Mouse (Mus musculus) heart, postnatal 0 days (tissue): Measurements from ENCODE around the gene Camk2g. TPM values are rescaled to one million over a fixed set of nuclear protein-coding genes. Genes with fewer than 3 reads are reported as not detected.

Experiments
- ATAC-seq: fragments of 200-750 bp; cut with Nextera tagmentation; 2 replicates; pipeline ENCODE4 v1.8.0; 2017; ENCODE audit warnings: low read depth, moderate number of reproducible peaks, moderate library complexity; ENCODE audit not compliant: insufficient read depth
- DNase-seq: peaks from one replicate; pipeline ENCODE4 v3.0.0-alpha.2; 2016; ENCODE audit warnings: low spot score
- H3K27ac ChIP-seq: fragments of 300-500 bp; sonication (generic); 2 replicates; pipeline ENCODE4 v1.5.1; 2014; ENCODE audit warnings: low read depth, mild to moderate bottlenecking
- H3K27me3 ChIP-seq: fragments of 300-500 bp; sonication (generic); 2 replicates; pipeline ENCODE4 v1.6.1; 2014; ENCODE audit warnings: low read length, mixed read lengths; ENCODE audit not compliant: control insufficient read depth, insufficient read depth
- H3K36me3 ChIP-seq: fragments of 300-500 bp; sonication (generic); replicated peaks from 2 replicates; pipeline ENCODE4 v1.6.1; 2014; ENCODE audit warnings: low read length, mixed read lengths; ENCODE audit not compliant: control insufficient read depth, insufficient read depth
- H3K4me1 ChIP-seq: fragments of 300-500 bp; sonication (generic); 2 replicates; pipeline ENCODE4 v1.6.1; 2014; ENCODE audit warnings: antibody characterized with exemption; ENCODE audit not compliant: control insufficient read depth, insufficient read depth
- H3K4me2 ChIP-seq: fragments of 300-500 bp; sonication (generic); 2 replicates; pipeline ENCODE4 v1.6.1; 2014; ENCODE audit warnings: low read depth, mild to moderate bottlenecking, low read length, moderate library complexity
- H3K4me3 ChIP-seq: fragments of 300-500 bp; sonication (generic); 2 replicates; pipeline ENCODE4 v1.5.1; 2014; ENCODE audit warnings: low read depth, low read length
- H3K9ac ChIP-seq: fragments of 300-500 bp; sonication (generic); replicated peaks from 2 replicates; pipeline ENCODE4 v1.6.1; 2014; ENCODE audit warnings: low read depth, low read length, mixed read lengths
- H3K9me3 ChIP-seq: fragments of 300-500 bp; sonication (generic); replicated peaks from 2 replicates; pipeline ENCODE4 v1.6.1; 2016; ENCODE audit warnings: low read length; ENCODE audit not compliant: control insufficient read depth
- CTCF ChIP-seq: IDR thresholded peaks from 2 replicates; pipeline ENCODE4 v1.5.1; 2016; ENCODE audit warnings: antibody characterized with exemption, control low read depth, low read depth
- EP300 ChIP-seq: IDR thresholded peaks from 2 replicates; pipeline ENCODE4 v1.6.1; 2016; ENCODE audit warnings: antibody characterized with exemption, low read depth
- WGBS: fragments of 180-500 bp; shearing (Covaris S2); extraction: QIAGEN DNeasy Blood & Tissue Kit; methylation state at CpG from one replicate; pipeline ENCODE4 v1.1.7; 2014; 5-methylcytosine and 5-hydroxymethylcytosine counted together
- polyA plus RNA-seq: library from polyadenylated mRNA; unstranded; fragments of >200 nt; fragmentation: Nextera tagmentation; extraction: Ambion mirVana; gene quantifications from 2 replicates; pipeline ENCODE4 v1.2.1, GENCODE M21; 2015
- total RNA-seq: library from RNA; depleted of rRNA; stranded (reverse); fragments of >200 nt; gene quantifications from 2 replicates; pipeline ENCODE4 v1.2.3, GENCODE M21; 2014; ENCODE audit warnings: low replicate concordance

Gene Camk2g
- total and polyA plus RNA-seq, 2 experiments from 2014 or later = 72.5 to 107 TPM

GRCm38 (mm10) chr14:20723006-20723405 lies 70.9 kb downstream of the Camk2g start:
- DNase-seq = no peak
- WGBS = 84% methylated on average over 12 of the region's 12 CpGs
- Histone ChIP-seq H3K9me3 (no peaks in the 10 kb centered on the region), H3K36me3 (peaks cover 98% of the 10 kb centered on the region), H3K27me3 (no peaks in the 10 kb centered on the region), H3K4me1 (0 out of 2 replicates have a peak, but pooled peaks cover 6% of the 10 kb centered on the region), H3K27ac (no peak overlapping the region), H3K4me2 (no peak overlapping the region), H3K9ac (no peak overlapping the region), H3K4me3 (no peak overlapping the region)
- no peak for ATAC-seq
- no peak for TF ChIP-seq CTCF
- TF ChIP-seq EP300 = no peak

GRCm38 (mm10) chr14:20721371-20721770 lies 72.5 kb downstream of the Camk2g start:
- Histone ChIP-seq H3K9me3 (no peaks in the 10 kb centered on the region), H3K27me3 (no peaks in the 10 kb centered on the region), H3K36me3 (peaks cover 98% of the 10 kb centered on the region), H3K4me3 (no peak overlapping the region), H3K27ac (no peak overlapping the region), H3K4me1 (0 out of 2 replicates have a peak, but pooled peaks cover 6% of the 10 kb centered on the region), H3K9ac (no peak overlapping the region), H3K4me2 (no peak overlapping the region)
- DNase-seq = no peak
- TF ChIP-seq CTCF = no peak
- no peak for TF ChIP-seq EP300
- no peak for ATAC-seq
- WGBS = 80% methylated on average over 4 of the region's 4 CpGs

GRCm38 (mm10) chr14:20719767-20720166 lies 74.1 kb downstream of the Camk2g start:
- peaks cover 98% of the 10 kb centered on the region for H3K36me3 ChIP-seq
- H3K4me3 ChIP-seq = no peak overlapping the region
- 91% methylated on average over 12 of the region's 12 CpGs for WGBS
- H3K27ac ChIP-seq = no peak overlapping the region
- H3K4me2 ChIP-seq = no peak overlapping the region
- no peaks in the 10 kb centered on the region for H3K27me3 ChIP-seq
- TF ChIP-seq EP300 (no peak), CTCF (no peak)
- no peak for DNase-seq
- no peaks in the 10 kb centered on the region for H3K9me3 ChIP-seq
- no peak overlapping the region for H3K9ac ChIP-seq
- H3K4me1 ChIP-seq = no peaks in the 10 kb centered on the region
- ATAC-seq = no peak

GRCm38 (mm10) chr14:20718443-20718842 lies 75.4 kb downstream of the Camk2g start:
- Histone ChIP-seq H3K4me3 (no peak overlapping the region), H3K36me3 (peaks cover 99% of the 10 kb centered on the region), H3K4me2 (no peak overlapping the region), H3K27me3 (no peaks in the 10 kb centered on the region), H3K9me3 (no peaks in the 10 kb centered on the region), H3K9ac (no peak overlapping the region), H3K27ac (no peak overlapping the region), H3K4me1 (no peaks in the 10 kb centered on the region)
- TF ChIP-seq CTCF = no peak
- no peak for TF ChIP-seq EP300
- no peak for ATAC-seq
- DNase-seq = no peak
- 84% methylated on average over 10 of the region's 10 CpGs for WGBS

- no peaks in the 10 kb centered on the region for H3K9me3 ChIP-seq
- H3K4me1 ChIP-seq = peaks cover 5% of the 10 kb centered on the region
- no peak overlapping the region for H3K4me3 ChIP-seq
- peak; percentile 59 for DNase-seq
- TF ChIP-seq EP300 (no peak), CTCF (no peak)
- peak overlapping the region; percentile 73 for H3K27ac ChIP-seq
- H3K4me2 ChIP-seq = no peak overlapping the region
- ATAC-seq = peak; percentile 76
- WGBS = 24% methylated on average over 11 of the region's 11 CpGs
- peaks cover 89% of the 10 kb centered on the region for H3K36me3 ChIP-seq
- H3K9ac ChIP-seq = peak overlapping the region; percentile 47; the same call in 1 of the 2 replicates
- no peaks in the 10 kb centered on the region for H3K27me3 ChIP-seq
Measured at GRCm38 (mm10) chr14:20713832-20714231, 80.1 kb downstream of the Camk2g start.

- 5% methylated on average over 10 of the region's 10 CpGs for WGBS
Measured at GRCm38 (mm10) chr14:20708239-20708638, 85.6 kb downstream of the Camk2g start.

More at GRCm38 (mm10) chr14:20708239-20708638, 85.6 kb downstream of the Camk2g start:
- H3K9ac ChIP-seq = peak overlapping the region; percentile 91
- peak overlapping the region; percentile 71 for H3K4me2 ChIP-seq
- TF ChIP-seq CTCF = no peak
- TF ChIP-seq EP300 = no peak
- peaks cover 12% of the 10 kb centered on the region for H3K4me1 ChIP-seq
- DNase-seq (no peak), ATAC-seq (no peak)
- H3K4me3 ChIP-seq = peak overlapping the region; percentile 74
- peaks cover 48% of the 10 kb centered on the region for H3K36me3 ChIP-seq
- no peaks in the 10 kb centered on the region for H3K9me3 ChIP-seq
- H3K27ac ChIP-seq = peak overlapping the region; percentile 84
- no peaks in the 10 kb centered on the region for H3K27me3 ChIP-seq
